Mouse (Mus musculus): ENCODE data around the gene Vmn1r93.
"Not testable (repeated sequence)": the region's sequence is repeated elsewhere in the genome, so short reads cannot be mapped to it uniquely, and the experiment has no call there.

The Vmn1r93 gene

GRCm38 (mm10) chr7:20138988-20139387, at the start of gene Vmn1r93:
Gene Vmn1r93, minus strand, starts transcription at chr7:20139088.
- not testable (repeated sequence) for DNase-seq (ENCODE audit: extremely low spot score, low read depth, low spot score)

DNA sequence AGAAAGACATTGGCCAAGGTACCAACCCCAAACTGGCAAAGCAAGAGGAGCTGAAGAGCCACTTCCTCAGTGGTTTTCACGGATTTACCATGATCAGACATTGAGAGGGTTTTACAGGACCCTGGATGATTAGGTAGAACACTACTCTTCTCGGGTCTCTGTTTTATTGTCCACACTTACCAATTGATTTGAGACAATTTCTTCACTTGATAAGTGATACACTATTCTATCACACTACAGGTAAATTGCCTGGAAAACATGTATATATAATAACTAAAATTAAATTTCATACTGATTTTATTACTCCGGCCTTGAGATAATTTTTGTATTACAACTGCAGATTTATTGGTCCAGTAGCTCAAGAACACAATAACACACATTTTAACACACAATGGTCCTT, 29.4 kb upstream of the Vmn1r93 start, which contains the start of gene Vmn1r94:
TSS of gene Vmn1r94 (minus strand) at position 101 of the 400 bp plus-strand sequence.
- DNase-seq (ENCODE audit: extremely low spot score, low read depth, low spot score), result not testable (repeated sequence)

DNA sequence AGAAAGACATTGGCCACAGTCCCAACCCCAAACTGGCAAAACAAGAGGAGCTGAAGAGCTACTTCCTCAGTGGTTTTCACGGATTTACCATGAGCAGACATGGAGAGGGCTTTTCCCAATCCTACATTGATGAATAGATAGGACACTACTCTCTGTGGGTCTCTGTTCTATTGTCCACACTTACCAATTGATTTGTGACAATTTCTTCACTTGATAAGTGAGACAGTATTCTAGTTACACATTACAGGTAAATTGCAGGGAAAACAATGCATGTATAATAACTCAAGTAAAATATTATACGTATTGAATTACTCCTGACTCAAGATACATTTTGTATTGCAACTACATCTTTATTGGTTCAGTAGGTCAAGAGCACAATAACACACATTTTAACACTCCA, 16.4 kb downstream of the Vmn1r93 start, which contains the start of gene Gm16442:
TSS of gene Gm16442 (minus strand) at position 101 of the 400 bp plus-strand sequence.
- not testable (repeated sequence) for DNase-seq (ENCODE audit: extremely low spot score, low read depth, low spot score)

- not testable (repeated sequence) for DNase-seq (ENCODE audit: extremely low spot score, low read depth, low spot score)
These were observed 39.5 kb downstream of the Vmn1r93 start, which contains the start of gene Vmn1r91 for GRCm38 (mm10) chr7:20099380-20099779. Gene Vmn1r91, plus strand, starts transcription at chr7:20099680.
